Mouse (Mus musculus) heart, adult 2 months (tissue): ENCODE results near the gene Gm3336. TPM values are rescaled to one million over a fixed set of nuclear protein-coding genes. Genes with fewer than 3 reads are reported as not detected.

Experiments
- DNase-seq, 2 experiments: peaks; one replicate each; pipeline ENCODE4 v3.0.0; 2021
- H3K27ac ChIP-seq: fragments of 200-600 bp; 2 replicates; pipeline ENCODE4 v1.8.1; 2022
- H3K27me3 ChIP-seq: fragments of 200-500 bp; 2 replicates; pipeline ENCODE4 v1.6.1; 2012; ENCODE audit warnings: mild to moderate bottlenecking, low read length, inconsistent platforms, mixed read lengths; ENCODE audit not compliant: control insufficient read depth, insufficient read depth
- H3K36me3 ChIP-seq: fragments of 200-500 bp; 2 replicates; pipeline ENCODE4 v1.6.1; 2012; ENCODE audit warnings: low read length, inconsistent platforms; ENCODE audit not compliant: control insufficient read depth, insufficient read depth
- H3K4me1 ChIP-seq: fragments of 200-500 bp; 2 replicates; pipeline ENCODE4 v1.6.1; 2011; ENCODE audit warnings: low read length; ENCODE audit not compliant: control insufficient read depth, insufficient read depth
- H3K4me3 ChIP-seq: fragments of 200-600 bp; 2 replicates; pipeline ENCODE4 v1.8.1; 2022
- H3K79me2 ChIP-seq: fragments of 200-500 bp; replicated peaks from 2 replicates; pipeline ENCODE4 v1.6.1; 2012; ENCODE audit warnings: mild to moderate bottlenecking, inconsistent platforms, low read length, moderate library complexity, mixed read lengths; ENCODE audit not compliant: control insufficient read depth, insufficient read depth
- H3K9ac ChIP-seq: fragments of 200-500 bp; 2 replicates; pipeline ENCODE4 v1.6.1; 2012; ENCODE audit warnings: low read depth, mild to moderate bottlenecking, control low read depth, inconsistent platforms, low read length, mixed read lengths
- CTCF ChIP-seq: fragments of 200-600 bp; IDR thresholded peaks from 2 replicates; pipeline ENCODE4 v1.8.1; 2022; ENCODE audit warnings: antibody characterized with exemption, mild to moderate bottlenecking, moderate library complexity
- EP300 ChIP-seq: fragments of 200-500 bp; IDR thresholded peaks from 2 replicates; pipeline ENCODE4 v1.6.1; 2011; ENCODE audit warnings: low read depth, low read length, control low read depth; ENCODE audit not compliant: insufficient read depth
- POLR2A ChIP-seq: fragments of 200-500 bp; IDR thresholded peaks from 2 replicates; pipeline ENCODE4 v1.6.1; 2011; ENCODE audit warnings: mild to moderate bottlenecking, low read depth, low read length, control low read depth; ENCODE audit not compliant: insufficient read depth
- whole genome bisulfite sequencing: fragments of 180-500 bp; shearing (Covaris S2); methylation state at CpG from one replicate; pipeline ENCODE4 v1.1.7; 2018; 5-methylcytosine and 5-hydroxymethylcytosine counted together
- intact Hi-C: fragments of 180-260 bp; cut with DNase I; formaldehyde crosslinking; loops from one replicate; pipeline ENCODE4 v1.15.1; 2025
- polyA plus RNA-seq: library from polyadenylated mRNA; depleted of rRNA; stranded (reverse); fragments of >200 nt; gene quantifications from 2 replicates; pipeline ENCODE4 v1.2.3, GENCODE M21; 2012
- total RNA-seq, 2 experiments: library from RNA; stranded (reverse); gene quantifications; 2 replicates each; pipeline ENCODE4 v1.2.3; 2021

Gm3336 gene
- total and polyA plus RNA-seq, 3 experiments: not detected

- intact Hi-C loops: loop anchor here (5.0 kb wide), 1 partner anchor 53 kb away; the partner anchor contains the start of gene Iqcn
- peaks cover 29% of the 10 kb centered on the region for H3K4me1 ChIP-seq
- H3K36me3 ChIP-seq: peaks cover 3% of the 10 kb centered on the region; the same call in 1 of the 2 replicates
- peak in 1 of 2 experiments; percentile 66 for DNase-seq
- H3K79me2 ChIP-seq: no peaks in the 10 kb centered on the region
- H3K27me3 ChIP-seq: no peaks in the 10 kb centered on the region
- TF ChIP-seq EP300: no peak
- 0 out of 2 replicates have a peak, but pooled peaks have one; percentile 5 for TF ChIP-seq POLR2A
- peak overlapping the region; percentile 79 for H3K9ac ChIP-seq
- peak overlapping the region; percentile 64 for H3K4me3 ChIP-seq
- 8% methylated on average over 50 of the region's 50 CpGs for WGBS
- H3K27ac ChIP-seq: peak overlapping the region; percentile 81
Observed at GRCm38 (mm10) chr8:70754871-70755660, 36.7 kb downstream of the Gm3336 start.

- H3K79me2 ChIP-seq: no peaks in the 10 kb centered on the region
- TF ChIP-seq EP300 (no peak), POLR2A (no peak), CTCF (no peak)
- H3K4me1 ChIP-seq: peaks cover 29% of the 10 kb centered on the region
- H3K9ac ChIP-seq: peak overlapping the region; percentile 2; the same call in 1 of the 2 replicates
- DNase-seq: peak in 1 of 2 experiments; percentile 30
- no peak overlapping the region; the same call in 1 of the 2 replicates for H3K4me3 ChIP-seq
- no peaks in the 10 kb centered on the region for H3K27me3 ChIP-seq
- intact Hi-C loops: no loop called here
- WGBS: 74% methylated on average over 24 of the region's 24 CpGs
- H3K36me3 ChIP-seq: peaks cover 3% of the 10 kb centered on the region; the same call in 1 of the 2 replicates
- H3K27ac ChIP-seq: no peak overlapping the region
Observed at GRCm38 (mm10) chr8:70755661-70756475, 37.5 kb downstream of the Gm3336 start.

GRCm38 (mm10) chr8:70756476-70757040 lies 38.2 kb downstream of the Gm3336 start:
- intact Hi-C loops: no loop called here
- H3K4me3 ChIP-seq: no peak overlapping the region
- peaks cover 3% of the 10 kb centered on the region; the same call in 1 of the 2 replicates for H3K36me3 ChIP-seq
- no peak overlapping the region for H3K9ac ChIP-seq
- no peaks in the 10 kb centered on the region for H3K27me3 ChIP-seq
- peak in 1 of 2 experiments; percentile 19 for DNase-seq
- no peak for TF ChIP-seq POLR2A
- no peak for TF ChIP-seq CTCF
- no peak for TF ChIP-seq EP300
- no peak overlapping the region for H3K27ac ChIP-seq
- 89% methylated on average over 6 of the region's 6 CpGs for WGBS
- no peaks in the 10 kb centered on the region for H3K79me2 ChIP-seq
- H3K4me1 ChIP-seq: peaks cover 30% of the 10 kb centered on the region

- TF ChIP-seq EP300 (no peak), POLR2A (no peak), CTCF (peak; percentile 56)
- H3K4me3 ChIP-seq: no peak overlapping the region
- WGBS: 72% methylated on average over 22 of the region's 22 CpGs
- no peak overlapping the region for H3K9ac ChIP-seq
- peaks cover 3% of the 10 kb centered on the region; the same call in 1 of the 2 replicates for H3K36me3 ChIP-seq
- no peaks in the 10 kb centered on the region for H3K27me3 ChIP-seq
- H3K4me1 ChIP-seq: peaks cover 29% of the 10 kb centered on the region
- no peaks in the 10 kb centered on the region for H3K79me2 ChIP-seq
- intact Hi-C loops: no loop called here
- DNase-seq: peak in 1 of 2 experiments; percentile 30
- no peak overlapping the region for H3K27ac ChIP-seq
Observed at GRCm38 (mm10) chr8:70757523-70758307, 39.4 kb downstream of the Gm3336 start.

- Histone ChIP-seq H3K36me3 (peaks cover 3% of the 10 kb centered on the region; the same call in 1 of the 2 replicates), H3K4me1 (peaks cover 27% of the 10 kb centered on the region), H3K27ac (no peak overlapping the region), H3K27me3 (no peaks in the 10 kb centered on the region), H3K79me2 (no peaks in the 10 kb centered on the region), H3K4me3 (no peak overlapping the region), H3K9ac (no peak overlapping the region)
- TF ChIP-seq EP300: no peak
- TF ChIP-seq POLR2A: no peak
- TF ChIP-seq CTCF: no peak
- intact Hi-C loops: no loop called here
- DNase-seq: peak in 1 of 2 experiments; percentile 14
- WGBS: 87% methylated on average over 7 of the region's 7 CpGs
Observed at GRCm38 (mm10) chr8:70758308-70758615, 39.9 kb downstream of the Gm3336 start.
